Mouse (Mus musculus) E14TG2a.4 (cell line): ENCODE results near the gene Tmod1.

Experiments used
- CTCF ChIP-seq: conservative IDR thresholded peaks from 2 replicates; pipeline ENCODE4 v1.5.1; 2014; ENCODE audit warnings: low read length
- NANOG ChIP-seq: IDR thresholded peaks from 2 replicates; pipeline ENCODE4 v1.6.1; 2014; ENCODE audit warnings: borderline replicate concordance, low read length, mixed read lengths

GRCm38 (mm10) chr4:46100539-46100938 lies 61.8 kb downstream of the Tmod1 start:
- TF ChIP-seq CTCF (no peak), NANOG (no peak)
